Mouse (Mus musculus): Measurements from ENCODE around the gene Spon1.

Gene Spon1

DNA sequence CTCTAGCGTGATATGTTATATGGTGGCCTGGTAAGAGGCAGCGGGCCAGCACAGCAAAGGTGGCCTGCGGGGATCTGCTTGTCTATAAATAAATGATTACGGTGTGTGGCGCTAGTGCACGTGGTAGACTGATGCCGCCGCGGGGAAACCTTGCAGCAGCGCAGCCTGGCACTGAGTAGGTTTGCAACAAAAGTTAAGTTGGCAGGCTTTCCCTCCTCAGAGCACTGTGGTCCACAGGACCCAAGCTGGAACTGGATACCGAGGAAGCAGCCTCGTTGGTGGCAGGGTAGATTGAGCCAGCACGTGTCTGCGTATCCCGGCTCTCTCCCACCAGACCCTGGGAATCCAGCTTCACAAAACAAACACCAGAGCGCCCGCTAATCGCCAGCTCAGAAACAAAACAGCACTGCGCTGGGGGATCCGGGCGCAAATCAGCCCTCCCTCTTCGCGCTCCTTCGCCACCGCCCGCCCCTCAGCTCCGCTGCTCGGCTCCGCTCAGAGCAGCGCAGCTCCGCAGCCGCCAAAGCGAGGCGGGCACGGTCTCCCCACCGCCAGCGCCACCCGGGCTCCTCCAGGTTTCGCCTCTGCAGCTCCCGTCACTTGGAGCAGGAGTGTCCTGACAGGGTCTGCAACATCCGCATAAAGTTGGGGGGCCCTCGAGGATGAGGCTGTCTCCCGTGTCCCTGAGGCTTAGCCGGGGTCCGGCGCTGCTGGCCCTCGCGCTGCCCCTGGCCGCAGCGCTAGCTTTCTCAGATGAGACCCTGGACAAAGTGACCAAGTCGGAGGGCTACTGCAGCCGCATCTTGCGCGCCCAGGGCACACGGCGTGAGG lies at the start of gene Spon1:
TSS of gene Spon1 (plus strand) at position 332 of the 831 bp plus-strand sequence.
- DNase-seq (ENCODE audit: low spot score in 2 of 2), result peak; percentile 53 to 64

DNA sequence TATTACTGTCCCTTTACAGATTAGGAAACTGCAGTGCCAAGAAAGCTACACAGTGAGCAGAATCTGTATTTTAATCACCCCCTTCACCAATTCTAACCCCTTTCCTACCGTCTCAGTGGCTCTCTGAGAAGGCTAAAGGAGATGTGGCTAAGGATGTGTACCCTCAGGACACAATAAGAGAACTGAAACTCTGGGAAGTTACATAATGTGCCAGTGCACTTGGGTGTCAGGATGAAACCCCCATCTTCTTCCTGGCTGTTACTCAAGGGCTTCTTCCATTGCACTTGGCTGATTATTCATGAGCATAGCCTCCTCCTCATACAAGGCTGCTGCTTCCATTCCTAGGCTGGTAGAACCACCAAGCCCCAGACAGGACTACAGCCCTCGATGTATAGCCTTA lies 43.8 kb upstream of the Spon1 start:
- no peak for DNase-seq (ENCODE audit: low spot score in 2 of 2)

DNA sequence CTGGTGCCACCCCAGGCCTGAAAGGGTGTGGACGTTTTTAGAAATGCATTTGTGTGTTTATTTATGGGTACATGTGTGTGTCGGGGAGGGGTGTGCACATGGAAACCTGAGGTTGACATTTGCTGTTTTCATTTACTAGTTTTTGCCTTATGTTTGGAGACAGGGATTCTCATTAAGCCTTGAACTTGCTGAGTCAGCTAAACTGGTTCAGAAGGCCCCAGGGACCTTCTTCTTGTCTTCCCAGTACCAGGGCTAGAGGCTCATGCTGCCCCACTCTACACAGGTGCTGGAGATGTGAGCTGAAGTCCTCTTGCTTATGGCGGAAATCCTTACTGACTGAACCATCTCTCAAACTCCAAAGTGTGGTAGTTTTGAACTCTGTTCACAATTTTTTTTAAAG lies 41.9 kb upstream of the Spon1 start:
- no peak for DNase-seq (ENCODE audit: low spot score in 2 of 2)

DNA sequence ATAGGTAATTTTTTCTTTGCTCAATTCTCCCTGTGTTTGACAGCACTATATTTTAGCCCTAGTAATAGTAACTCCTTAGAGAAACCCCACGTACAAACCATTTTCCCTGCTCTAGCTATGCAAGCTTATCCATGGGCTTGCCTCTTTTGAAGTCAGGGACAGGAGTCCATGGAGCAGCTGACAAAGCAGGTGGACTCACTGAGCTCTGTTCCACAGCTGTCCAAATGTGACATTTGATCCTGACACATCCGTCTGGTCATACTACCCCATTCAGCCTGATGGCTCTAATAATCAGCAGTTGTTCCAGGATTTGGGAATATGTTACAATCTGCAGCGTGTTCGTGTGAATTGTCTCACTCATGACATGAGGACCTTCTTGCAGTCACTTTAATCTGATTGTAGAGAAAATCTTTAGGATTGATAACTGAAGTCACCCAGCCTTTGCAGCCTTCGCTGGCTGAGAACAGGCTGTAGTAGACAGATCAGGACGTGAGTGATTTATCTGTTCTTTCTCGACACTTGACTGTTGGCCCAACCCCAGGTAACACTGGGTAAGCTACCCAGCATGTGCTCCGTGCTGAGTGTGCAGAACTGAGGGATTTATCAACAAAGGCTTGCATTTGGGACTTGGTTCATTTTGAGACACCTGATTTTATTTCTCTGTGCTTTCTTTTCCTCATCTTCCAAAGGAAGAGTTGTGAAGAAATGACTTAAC lies 37.6 kb upstream of the Spon1 start:
- no peak for DNase-seq (ENCODE audit: low spot score in 2 of 2)

DNA sequence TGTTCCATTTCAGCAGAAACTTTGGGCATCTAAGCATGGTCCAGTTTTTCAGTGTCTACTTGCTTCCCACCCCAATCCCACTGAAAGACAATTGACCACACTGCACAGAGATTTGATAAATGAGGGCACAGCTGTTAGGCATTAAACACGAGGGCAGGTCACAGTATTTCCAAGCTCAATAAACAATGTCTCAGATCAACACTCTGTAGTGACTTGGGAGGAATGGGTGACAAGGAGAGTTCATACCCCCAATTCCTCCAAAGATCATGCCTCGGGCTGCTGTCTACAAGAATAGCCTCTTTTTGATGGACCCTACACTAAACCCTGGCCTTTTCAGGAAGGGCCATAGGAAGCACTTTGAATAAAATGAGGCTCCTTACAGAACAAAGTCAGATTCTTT lies 36.9 kb upstream of the Spon1 start:
- no peak for DNase-seq (ENCODE audit: low spot score in 2 of 2)

DNA sequence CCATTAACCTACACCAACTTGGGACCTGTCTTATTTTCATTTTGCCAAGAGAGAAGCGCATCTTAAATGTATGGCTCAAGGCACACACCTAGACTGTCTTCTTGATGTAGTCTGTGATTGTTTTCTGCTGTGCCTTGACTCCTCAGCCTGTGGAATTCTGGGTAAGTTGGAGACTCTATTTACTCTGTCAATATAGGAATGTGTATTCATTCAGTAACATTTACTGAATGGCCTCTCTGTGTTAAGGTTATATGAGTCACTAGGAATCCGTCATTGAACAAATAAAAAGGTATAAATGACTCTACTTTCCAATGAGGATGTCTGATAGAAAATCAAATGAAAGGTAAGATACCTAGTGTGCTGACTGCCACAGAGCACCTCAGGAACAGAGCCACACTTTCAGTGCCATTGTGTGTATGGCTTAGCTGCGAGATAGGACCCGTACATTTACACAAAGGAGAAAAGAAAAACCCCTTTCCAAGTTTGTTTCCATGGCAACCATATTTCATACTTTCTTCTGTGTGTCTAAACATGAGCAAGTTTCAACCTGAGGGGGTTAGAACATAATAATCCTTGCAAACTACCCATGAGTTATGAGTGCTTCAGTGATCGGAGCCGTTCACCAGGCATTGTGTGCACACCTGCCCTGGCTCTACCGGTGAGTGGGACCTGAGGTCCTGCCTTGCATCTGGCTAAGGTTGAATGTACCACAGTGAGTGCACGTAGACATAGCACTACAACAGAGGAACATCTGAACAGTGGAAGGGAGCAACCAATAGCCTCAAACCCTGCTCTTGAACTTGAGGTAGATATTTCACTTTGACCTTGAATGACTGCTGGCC lies 35.2 kb upstream of the Spon1 start:
- no peak for DNase-seq (ENCODE audit: low spot score in 2 of 2)

DNA sequence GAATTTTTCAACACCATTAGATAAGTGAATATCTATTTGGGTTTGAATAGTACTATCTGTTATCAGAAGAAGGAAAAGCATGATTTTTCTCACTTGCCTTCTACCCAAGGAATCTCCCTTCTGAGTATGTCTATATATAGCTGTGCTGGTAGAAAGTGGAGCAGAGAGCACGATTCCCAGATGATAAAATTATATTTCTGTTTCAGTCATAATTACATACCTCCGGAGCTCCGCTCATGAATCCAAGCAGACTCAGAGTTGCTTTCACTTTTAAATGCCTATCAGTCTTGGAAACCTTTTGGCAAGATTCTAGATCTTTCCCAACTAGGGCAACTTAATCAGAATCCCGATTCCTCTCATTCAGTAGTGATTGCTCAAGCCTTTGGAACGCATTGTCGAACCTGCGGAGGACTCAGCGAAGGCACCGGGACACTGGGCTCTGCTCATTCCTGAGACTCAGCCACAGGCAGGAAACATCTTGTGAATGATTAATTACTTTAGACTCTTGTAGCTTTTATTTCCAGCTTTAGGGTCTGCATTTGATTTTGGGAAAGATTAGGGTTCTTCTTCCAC lies 27.9 kb upstream of the Spon1 start:
- DNase-seq (ENCODE audit: low spot score in 2 of 2), result peak; percentile 24 to 32

DNA sequence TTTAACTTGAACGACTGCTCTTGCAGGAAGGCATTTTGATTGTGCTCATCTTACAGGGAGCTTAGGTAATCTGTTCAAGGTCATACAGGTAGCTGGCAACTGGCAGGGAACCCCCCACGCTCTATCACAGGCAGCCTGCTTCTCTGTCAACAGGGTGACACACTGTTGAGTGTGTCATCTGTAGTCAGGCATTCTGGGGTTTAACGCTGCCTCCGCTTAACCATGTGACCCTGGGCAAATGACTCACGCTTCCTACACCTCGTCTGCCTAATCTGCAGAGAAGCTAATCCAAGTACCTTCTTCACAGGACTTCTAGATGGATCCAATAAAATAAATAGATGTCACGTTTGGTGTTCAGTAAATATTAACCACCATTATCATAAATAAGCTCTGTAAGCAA lies 26.6 kb upstream of the Spon1 start:
- DNase-seq (ENCODE audit: low spot score in 2 of 2), result peak; percentile 56 to 66

DNA sequence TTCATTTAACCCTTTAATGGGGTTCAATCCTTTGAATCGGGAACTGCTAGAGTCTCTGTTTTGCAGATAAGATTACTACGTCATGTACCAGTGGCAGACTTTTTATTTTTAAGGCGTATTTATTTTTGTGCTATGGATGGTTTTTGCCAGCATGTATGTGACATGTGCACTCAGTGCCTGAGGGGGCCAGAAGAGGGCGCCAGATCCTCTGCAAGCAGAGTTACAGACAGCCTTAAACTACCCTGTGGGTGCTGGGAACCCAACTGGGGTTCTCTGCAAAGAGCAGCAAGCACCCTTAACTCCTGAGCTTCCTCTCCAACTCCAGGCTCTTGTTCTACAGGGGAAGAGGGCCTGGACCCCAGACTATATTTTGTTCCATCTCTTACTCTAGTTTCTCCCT lies 23.2 kb upstream of the Spon1 start:
- DNase-seq (ENCODE audit: low spot score in 2 of 2), result no peak

DNA sequence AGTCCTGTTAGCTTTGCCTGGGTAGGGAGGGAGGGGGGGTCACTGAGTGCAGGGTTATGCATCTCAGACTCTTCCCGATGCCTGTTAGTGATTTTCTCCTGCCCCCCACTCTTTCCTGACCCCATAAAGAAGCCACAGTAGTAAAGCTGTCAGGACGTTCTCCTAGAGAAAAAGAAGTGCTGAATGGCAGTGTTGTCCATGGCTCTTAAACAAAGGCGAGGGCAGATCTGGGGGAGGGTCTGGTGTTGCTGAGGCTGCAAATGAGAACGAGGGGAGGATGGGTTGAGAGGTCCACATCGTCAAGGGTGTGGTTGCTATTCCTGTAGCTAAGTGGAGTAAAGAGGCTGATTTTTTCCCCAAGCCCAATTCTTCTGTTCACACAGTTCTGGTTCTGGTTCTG lies 21.8 kb upstream of the Spon1 start:
- no peak for DNase-seq (ENCODE audit: low spot score in 2 of 2)

DNA sequence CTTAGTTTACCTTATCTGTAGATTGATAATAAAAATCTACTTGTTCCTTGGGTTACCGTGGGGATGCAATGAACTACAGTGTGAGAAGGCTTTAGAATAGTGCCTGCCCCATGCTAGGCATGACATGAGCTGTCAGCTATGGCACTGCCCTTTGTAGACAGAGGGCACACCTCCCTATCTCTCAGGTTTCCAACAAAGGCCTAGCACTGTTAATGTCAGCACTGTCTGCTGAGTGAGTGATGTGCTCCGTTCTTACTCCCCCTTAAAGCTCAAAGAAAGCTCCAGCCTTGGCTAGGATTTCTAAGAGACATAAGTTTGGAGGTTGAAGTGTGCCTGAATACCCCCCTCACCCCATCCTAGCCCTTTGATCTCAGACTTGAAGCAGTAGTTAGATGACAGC lies 9.2 kb upstream of the Spon1 start:
- DNase-seq (ENCODE audit: low spot score in 2 of 2), result no peak

DNA sequence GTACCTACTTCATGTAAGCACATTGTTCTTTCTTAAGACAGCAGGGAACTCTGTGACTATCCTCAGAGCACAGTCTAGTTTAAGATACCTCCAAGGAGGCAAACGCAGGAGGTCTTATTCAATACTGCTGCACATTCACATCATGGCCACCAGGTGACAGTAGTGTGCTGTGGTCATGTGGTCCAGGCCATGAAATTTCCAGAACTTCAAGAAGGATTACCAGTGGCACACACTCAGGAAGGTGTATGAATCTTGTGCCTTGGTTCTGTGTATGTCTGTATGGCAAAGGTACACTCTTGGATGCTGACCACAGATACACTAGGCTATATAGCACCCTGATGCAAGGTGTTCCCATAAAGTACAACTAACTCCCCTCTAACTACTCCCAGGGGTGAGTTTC lies 6.6 kb upstream of the Spon1 start:
- DNase-seq (ENCODE audit: low spot score in 2 of 2), result peak; percentile 62 to 73

DNA sequence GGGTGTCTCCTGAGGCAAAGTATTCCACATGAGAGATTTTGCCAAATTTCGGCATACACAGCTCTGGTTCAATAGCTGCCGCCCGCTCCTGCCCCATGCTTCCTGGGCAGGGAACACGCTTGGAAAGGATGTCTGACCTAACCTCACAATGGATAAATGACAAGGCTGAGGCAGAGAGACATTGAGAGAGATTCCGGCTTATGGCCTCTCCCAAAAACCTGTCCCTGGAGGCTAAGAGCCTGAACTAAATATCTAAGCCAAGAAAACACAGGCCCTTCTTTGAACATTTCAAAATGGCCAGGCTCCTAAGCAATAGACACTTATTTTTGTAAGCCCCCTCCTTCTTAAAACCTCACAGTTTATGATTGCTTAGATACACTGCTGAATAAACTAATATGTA lies 665 bp upstream of the Spon1 start:
- DNase-seq (ENCODE audit: low spot score in 2 of 2), result no peak

DNA sequence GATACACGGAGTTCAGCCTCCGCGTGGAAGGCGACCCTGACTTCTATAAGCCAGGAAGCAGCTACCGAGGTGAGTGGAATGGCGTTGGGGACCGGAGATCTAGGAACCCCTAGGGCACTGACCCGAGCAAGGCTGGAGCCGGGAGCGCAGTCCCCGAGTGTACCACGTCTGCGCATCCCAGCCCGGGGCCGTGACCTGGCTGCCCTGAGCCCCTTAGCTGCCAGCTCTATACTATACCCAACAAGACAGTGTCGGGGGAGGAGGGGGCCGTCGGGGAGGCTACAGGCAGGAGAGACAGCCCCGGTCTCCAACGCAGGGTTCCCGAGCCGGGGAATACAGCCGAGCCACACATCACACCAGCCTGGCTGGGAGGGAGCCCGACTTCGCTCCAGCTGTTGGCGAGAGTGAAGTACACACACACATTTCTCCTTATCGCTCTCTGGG lies 722 bp downstream of the Spon1 start:
- peak; percentile 16 to 17 for DNase-seq (ENCODE audit: low spot score in 2 of 2)

DNA sequence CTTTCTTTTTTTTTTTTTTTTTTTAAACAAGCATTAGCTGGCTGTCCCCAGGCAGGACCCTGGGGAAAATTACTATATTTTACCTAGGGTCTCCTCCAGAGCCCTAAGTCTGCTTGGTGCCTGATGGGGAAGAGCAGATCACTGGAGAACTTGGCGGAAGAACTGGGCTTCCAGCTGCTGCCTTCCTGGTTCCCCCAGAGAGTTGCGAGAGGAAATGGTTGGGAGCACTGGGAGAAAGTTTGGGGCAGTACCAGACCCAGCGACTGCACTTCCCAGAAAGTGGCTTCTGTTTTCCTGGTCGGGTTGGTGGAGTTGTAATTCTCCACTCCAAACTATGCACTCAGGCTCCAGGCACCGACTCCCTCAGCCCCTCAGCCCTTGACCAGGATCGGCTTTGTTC lies 1.7 kb downstream of the Spon1 start:
- no peak for DNase-seq (ENCODE audit: low spot score in 2 of 2)

DNA sequence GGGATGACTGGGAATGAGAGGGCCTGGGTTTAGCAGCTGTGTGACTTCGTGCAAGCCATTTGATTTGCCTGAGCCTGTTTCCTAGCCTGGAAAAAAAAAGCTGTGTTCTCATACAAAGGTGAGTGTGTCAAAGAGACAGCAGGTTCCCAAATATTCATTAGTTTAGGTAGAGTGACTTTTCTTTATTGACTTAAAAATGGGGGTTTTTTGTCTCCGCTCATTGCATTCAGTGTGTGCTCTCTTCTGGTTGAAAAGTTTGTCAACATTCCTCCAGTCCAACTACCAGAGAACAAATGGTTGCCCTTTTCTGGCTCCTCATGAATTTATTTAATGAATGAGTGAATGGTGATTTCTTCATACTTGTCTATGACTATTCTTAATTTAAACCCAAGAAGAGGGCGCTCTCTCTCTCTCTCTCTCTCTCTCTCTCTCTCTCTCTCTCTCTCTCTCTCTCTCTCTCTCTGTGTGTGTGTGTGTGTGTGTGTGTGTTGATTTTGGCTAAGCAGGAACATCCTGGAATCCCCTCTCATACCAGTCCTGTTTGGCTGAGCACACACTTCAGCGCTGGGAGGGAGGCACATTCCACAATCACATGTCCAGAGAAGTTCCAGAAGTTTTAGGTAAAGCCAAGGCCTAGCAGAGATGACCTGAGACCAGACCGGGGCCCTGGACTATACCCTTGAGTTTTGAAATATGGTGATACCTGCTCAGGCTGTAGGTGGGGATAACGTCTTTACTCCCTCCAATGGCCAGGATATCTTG lies 2.6 kb downstream of the Spon1 start:
- DNase-seq (ENCODE audit: low spot score in 2 of 2), result no peak

DNA sequence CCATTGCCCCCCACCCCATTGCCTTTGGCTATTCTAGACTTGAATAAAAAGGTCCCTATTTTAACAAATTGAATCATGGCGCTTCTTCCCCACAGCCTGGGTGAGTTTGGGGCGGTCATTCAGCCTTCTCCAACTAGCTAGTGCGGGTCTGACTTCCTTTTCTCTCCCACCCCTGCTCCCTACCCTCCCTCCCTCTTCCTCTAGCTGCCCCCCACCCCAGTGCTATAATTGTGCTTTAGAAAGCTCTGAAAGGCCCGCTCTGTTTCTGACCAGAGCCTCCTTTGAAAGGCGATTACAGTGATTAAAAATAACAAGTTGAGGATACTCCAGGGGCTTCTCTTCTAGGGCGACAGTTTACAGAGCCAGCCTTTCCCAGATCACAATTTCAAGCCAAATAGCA lies 3.5 kb downstream of the Spon1 start:
- no peak for DNase-seq (ENCODE audit: low spot score in 2 of 2)

DNA sequence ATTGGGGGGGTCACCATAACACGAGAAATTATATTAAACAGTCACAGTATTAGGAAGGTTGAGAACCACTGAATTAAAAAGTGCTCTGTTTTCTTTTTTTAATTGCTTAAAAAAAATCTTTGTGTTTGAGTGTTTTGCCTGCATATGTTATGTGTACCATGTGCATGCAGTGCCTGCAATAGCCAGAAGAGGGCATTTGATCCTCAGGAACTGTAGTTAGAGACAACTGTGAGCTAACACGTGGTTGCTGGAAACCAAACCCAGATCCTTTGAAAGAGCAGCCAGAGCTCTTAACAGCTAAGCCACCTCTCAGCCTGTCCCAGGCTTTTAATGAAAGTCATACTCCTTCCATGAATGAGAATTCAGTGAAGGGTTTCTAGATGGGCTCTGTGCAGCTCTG lies 6.3 kb downstream of the Spon1 start:
- DNase-seq (ENCODE audit: low spot score in 2 of 2), result no peak

DNA sequence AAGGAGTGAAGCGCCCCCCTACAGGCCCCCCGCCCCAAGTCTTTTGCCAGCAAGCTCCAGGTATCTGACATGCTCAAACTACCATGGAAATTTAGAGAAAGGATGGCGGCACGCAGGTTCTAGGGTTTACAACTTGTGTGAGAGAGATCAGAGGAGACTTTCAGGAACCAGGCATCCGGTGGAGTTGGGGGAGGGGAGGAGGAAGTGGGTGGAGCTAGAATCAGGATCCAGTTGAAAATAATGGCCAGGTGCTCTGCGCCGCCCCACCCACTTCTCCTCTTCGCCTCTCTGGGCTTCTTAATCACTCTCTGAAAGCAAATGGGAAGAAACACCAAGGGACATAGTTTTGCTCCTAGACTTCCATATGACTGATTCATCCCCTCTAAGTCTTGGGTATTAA lies 7.6 kb downstream of the Spon1 start:
- no peak for DNase-seq (ENCODE audit: low spot score in 2 of 2)

DNA sequence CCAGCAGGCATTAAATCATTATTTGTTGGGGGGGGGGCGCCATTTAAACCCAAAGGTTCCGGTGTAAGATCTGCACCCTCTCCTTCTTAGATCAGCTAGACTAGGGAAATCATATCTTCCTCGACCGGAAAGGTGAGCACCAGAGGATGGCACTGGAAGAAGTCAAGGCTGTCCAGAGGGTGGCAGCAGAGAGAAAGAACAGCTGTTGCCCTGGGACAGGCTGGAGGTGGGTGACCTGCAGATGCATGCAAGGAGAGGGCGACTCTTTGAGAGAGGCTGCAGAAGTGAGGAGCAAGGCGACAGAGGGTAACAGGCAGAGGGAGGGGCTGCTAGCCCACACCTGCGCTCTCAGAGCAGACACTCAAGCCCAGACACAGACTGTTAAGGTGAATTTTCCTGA lies 8.2 kb downstream of the Spon1 start:
- DNase-seq (ENCODE audit: low spot score in 2 of 2), result peak; percentile 35 to 62

DNA sequence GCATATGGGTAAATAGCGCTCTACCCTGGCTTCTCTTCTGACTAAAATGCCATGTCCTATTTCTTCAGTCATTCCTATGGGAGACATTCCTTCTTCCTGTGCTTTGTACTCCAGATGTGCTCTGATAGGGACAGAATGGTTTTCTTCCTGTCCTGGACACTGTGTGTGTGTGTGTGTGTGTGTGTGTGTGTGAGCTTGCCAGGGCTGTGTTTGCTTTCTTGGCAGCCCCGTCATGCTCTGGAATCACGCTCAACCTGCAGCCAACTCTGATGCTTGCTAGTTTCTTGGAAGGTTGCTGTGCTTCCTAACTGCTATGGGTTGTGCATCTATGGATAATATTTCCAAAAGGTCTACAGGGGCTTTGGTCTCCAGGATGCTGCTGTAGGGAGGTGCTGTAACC lies 9.1 kb downstream of the Spon1 start:
- no peak for DNase-seq (ENCODE audit: low spot score in 2 of 2)
